In genomic region chr4:41628202-41628927, GRCm38 (mm10) we compare ENCODE assay signal across 8 mouse cellular contexts. TPM values are rescaled to one million over a fixed set of nuclear protein-coding genes. Genes with fewer than 3 reads are reported as not detected.
A peak's percentile ranks its signal among the peaks of the same experiment; 100 is the strongest.
DNase-seq lines count a peak whose midpoint lies in the region; ATAC-seq lines count a peak whose summit lies in the region.

No protein-coding gene starts in this region.

- no peaks in the 10 kb centered on the region for H3K27me3 ChIP-seq in kidney, embryonic 14.5 days (ENCODE audit: control insufficient read depth, insufficient read depth, low read length)
- H3K27me3 ChIP-seq in forebrain, embryonic 10.5 days (ENCODE audit: poor library complexity, severe bottlenecking), result peaks cover 88% of the 10 kb centered on the region
- H3K27me3 ChIP-seq in kidney, embryonic 15.5 days, result no peaks in the 10 kb centered on the region
- H3K27me3 ChIP-seq in midbrain, embryonic 14.5 days (ENCODE audit: control insufficient read depth, insufficient read depth, low read length), result no peaks in the 10 kb centered on the region

- H3K9ac ChIP-seq in kidney, embryonic 14.5 days (ENCODE audit: low read depth, low read length), result no peak overlapping the region
- H3K9ac ChIP-seq in kidney, embryonic 15.5 days, result no peak overlapping the region
- H3K9ac ChIP-seq in midbrain, embryonic 14.5 days (replicated peaks; ENCODE audit: low read length), result peak overlapping the region; percentile 7; the same call in 1 of the 2 replicates

- H3K4me1 ChIP-seq in kidney, embryonic 14.5 days (ENCODE audit: control insufficient read depth, insufficient read depth, low read length), result peaks cover 49% of the 10 kb centered on the region
- peaks cover 67% of the 10 kb centered on the region for H3K4me1 ChIP-seq in forebrain, embryonic 10.5 days
- peaks cover 69% of the 10 kb centered on the region for H3K4me1 ChIP-seq in kidney, embryonic 15.5 days
- peaks cover 51% of the 10 kb centered on the region for H3K4me1 ChIP-seq in midbrain, embryonic 14.5 days (ENCODE audit: control insufficient read depth, insufficient read depth, low read length)

- no peak overlapping the region for H3K4me3 ChIP-seq in kidney, embryonic 14.5 days (ENCODE audit: low read length)
- peak overlapping the region; percentile 11 for H3K4me3 ChIP-seq in forebrain, embryonic 10.5 days
- no peak overlapping the region for H3K4me3 ChIP-seq in kidney, embryonic 15.5 days (replicated peaks)
- H3K4me3 ChIP-seq in midbrain, embryonic 14.5 days (replicated peaks; ENCODE audit: low read depth, low read length), result no peak overlapping the region

- no peaks in the 10 kb centered on the region for H3K9me3 ChIP-seq in kidney, embryonic 14.5 days (ENCODE audit: control insufficient read depth, low read length)
- H3K9me3 ChIP-seq in forebrain, embryonic 10.5 days, result no peaks in the 10 kb centered on the region
- H3K9me3 ChIP-seq in kidney, embryonic 15.5 days (replicated peaks), result no peaks in the 10 kb centered on the region
- H3K9me3 ChIP-seq in midbrain, embryonic 14.5 days (ENCODE audit: control insufficient read depth, low read length), result no peaks in the 10 kb centered on the region

- WGBS in kidney, embryonic 14.5 days, result 3% methylated on average over 8 of the region's 8 CpGs
- WGBS in forebrain, embryonic 10.5 days, result 3% methylated on average over 8 of the region's 8 CpGs
- WGBS in kidney, embryonic 15.5 days, result 8% methylated on average over 8 of the region's 8 CpGs
- 9% methylated on average over 8 of the region's 8 CpGs for WGBS in midbrain, embryonic 14.5 days

- no peaks in the 10 kb centered on the region for H3K36me3 ChIP-seq in kidney, embryonic 14.5 days (ENCODE audit: control insufficient read depth, insufficient read depth, low read length)
- no peaks in the 10 kb centered on the region for H3K36me3 ChIP-seq in forebrain, embryonic 10.5 days (replicated peaks)
- H3K36me3 ChIP-seq in kidney, embryonic 15.5 days, result no peaks in the 10 kb centered on the region
- H3K36me3 ChIP-seq in midbrain, embryonic 14.5 days (ENCODE audit: control insufficient read depth, insufficient read depth, low read length), result no peaks in the 10 kb centered on the region

- ATAC-seq in kidney, embryonic 14.5 days (ENCODE audit: low FRiP score, low TSS enrichment), result peak; percentile 76
- ATAC-seq in kidney, embryonic 15.5 days (replicated peaks; ENCODE audit: low FRiP score), result peak; percentile 59
- peak; percentile 57 for ATAC-seq in midbrain, embryonic 14.5 days (ENCODE audit: low FRiP score, low TSS enrichment)

- no peak overlapping the region for H3K4me2 ChIP-seq in kidney, embryonic 14.5 days (replicated peaks; ENCODE audit: low read depth, low read length)
- peak overlapping the region; percentile 2; the same call in 1 of the 2 replicates for H3K4me2 ChIP-seq in kidney, embryonic 15.5 days
- no peak overlapping the region for H3K4me2 ChIP-seq in midbrain, embryonic 14.5 days (ENCODE audit: low read length)

- peak overlapping the region; percentile 80 for H3K27ac ChIP-seq in kidney, embryonic 14.5 days (ENCODE audit: low read depth, low read length)
- peak overlapping the region; percentile 66 for H3K27ac ChIP-seq in forebrain, embryonic 10.5 days
- peak overlapping the region; percentile 83 for H3K27ac ChIP-seq in kidney, embryonic 15.5 days
- H3K27ac ChIP-seq in midbrain, embryonic 14.5 days (replicated peaks; ENCODE audit: low read depth, low read length), result peak overlapping the region; percentile 79

- no peak for DNase-seq in kidney, adult 18-20 months
- peak; percentile 57 for DNase-seq in forebrain, embryonic 10.5 days (ENCODE audit: extremely low spot score, low spot score)
- DNase-seq in midbrain, embryonic 14.5 days, result peak; percentile 73
- DNase-seq in layer of hippocampus, postnatal 10 days (ENCODE audit: low spot score in 2 of 2), result no peak
- DNase-seq in left cerebral cortex, adult 11 months (ENCODE audit: low spot score), result no peak
- no peak for DNase-seq in layer of hippocampus, postnatal 25 days (ENCODE audit: extremely low spot score in 1 of 2, low spot score in 1 of 2)

RNA-seq across cellular contexts. Expression of gene Enho, which starts 11.8 kb away (rescaled TPM):
- 23.2 and 23.5 TPM in 2 replicates for polyA plus RNA-seq in kidney, embryonic 14.5 days (2014; fragmentation: Nextera tagmentation; extraction: Ambion mirVana)
- 19.7 and 21.3 TPM in 2 replicates for polyA plus RNA-seq in forebrain, embryonic 10.5 days (2016; fragmentation: Nextera tagmentation; extraction: Ambion mirVana)
- polyA plus RNA-seq in kidney, embryonic 15.5 days (2015; fragmentation: Nextera tagmentation; extraction: Ambion mirVana), result 19.1 and 22.6 TPM in 2 replicates
- polyA plus RNA-seq in midbrain, embryonic 14.5 days (2014; fragmentation: Nextera tagmentation; extraction: Ambion mirVana), result 121 and 154 TPM in 2 replicates
- total RNA-seq in layer of hippocampus, postnatal 10 days (2021), result 10 to 100 TPM; 63.4 to 66.5 TPM
- total RNA-seq in layer of hippocampus, postnatal 25 days (2021), result 10 to 100 TPM; 62.1 to 66.9 TPM

RNA-seq across cellular contexts. Expression of gene Dnaic1, which starts 58.8 kb away (rescaled TPM):
- polyA plus RNA-seq in kidney, embryonic 14.5 days (2014; fragmentation: Nextera tagmentation; extraction: Ambion mirVana), result 2.2 and 2.4 TPM in 2 replicates
- 1.1 and 1.5 TPM in 2 replicates for polyA plus RNA-seq in forebrain, embryonic 10.5 days (2016; fragmentation: Nextera tagmentation; extraction: Ambion mirVana)
- polyA plus RNA-seq in kidney, embryonic 15.5 days (2015; fragmentation: Nextera tagmentation; extraction: Ambion mirVana), result 1.6 and 1.7 TPM in 2 replicates
- 2.0 and 2.8 TPM in 2 replicates for polyA plus RNA-seq in midbrain, embryonic 14.5 days (2014; fragmentation: Nextera tagmentation; extraction: Ambion mirVana)
- total RNA-seq in layer of hippocampus, postnatal 10 days (2021), result 1 to 10 TPM; 5.4 to 8.3 TPM
- 10 to 100 TPM in 1 of 2 experiments, 1 to 10 TPM in 1; 7.1 to 11.2 TPM for total RNA-seq in layer of hippocampus, postnatal 25 days (2021)

RNA-seq across cellular contexts. Expression of gene Fam219a, which starts 59.0 kb away (rescaled TPM):
- 2.2 and 2.7 TPM in 2 replicates for polyA plus RNA-seq in kidney, embryonic 14.5 days (2014; fragmentation: Nextera tagmentation; extraction: Ambion mirVana)
- polyA plus RNA-seq in forebrain, embryonic 10.5 days (2016; fragmentation: Nextera tagmentation; extraction: Ambion mirVana), result 1.8 and 3.3 TPM in 2 replicates
- 1.9 and 2.8 TPM in 2 replicates for polyA plus RNA-seq in kidney, embryonic 15.5 days (2015; fragmentation: Nextera tagmentation; extraction: Ambion mirVana)
- 19.9 and 22.3 TPM in 2 replicates for polyA plus RNA-seq in midbrain, embryonic 14.5 days (2014; fragmentation: Nextera tagmentation; extraction: Ambion mirVana)
- 100 to 1,000 TPM; 168 to 186 TPM for total RNA-seq in layer of hippocampus, postnatal 10 days (2021)
- total RNA-seq in layer of hippocampus, postnatal 25 days (2021), result 100 to 1,000 TPM; 159 to 165 TPM

Comparison
In these comparisons a context has a peak if more than half of its experiments do, and no peak if none do; other contexts are left out.
1. DNase-seq: peak in forebrain, embryonic 10.5 days (single experiment) and midbrain, embryonic 14.5 days (single experiment); none in kidney, adult 18-20 months (single experiment), layer of hippocampus, postnatal 10 days (0 of 2), left cerebral cortex, adult 11 months (single experiment) and layer of hippocampus, postnatal 25 days (0 of 2).
2. Peak in every context shown above with its lines, with median percentiles within 50 percentile points of each other: ATAC-seq and H3K27ac ChIP-seq.